In the genomic region with DNA sequence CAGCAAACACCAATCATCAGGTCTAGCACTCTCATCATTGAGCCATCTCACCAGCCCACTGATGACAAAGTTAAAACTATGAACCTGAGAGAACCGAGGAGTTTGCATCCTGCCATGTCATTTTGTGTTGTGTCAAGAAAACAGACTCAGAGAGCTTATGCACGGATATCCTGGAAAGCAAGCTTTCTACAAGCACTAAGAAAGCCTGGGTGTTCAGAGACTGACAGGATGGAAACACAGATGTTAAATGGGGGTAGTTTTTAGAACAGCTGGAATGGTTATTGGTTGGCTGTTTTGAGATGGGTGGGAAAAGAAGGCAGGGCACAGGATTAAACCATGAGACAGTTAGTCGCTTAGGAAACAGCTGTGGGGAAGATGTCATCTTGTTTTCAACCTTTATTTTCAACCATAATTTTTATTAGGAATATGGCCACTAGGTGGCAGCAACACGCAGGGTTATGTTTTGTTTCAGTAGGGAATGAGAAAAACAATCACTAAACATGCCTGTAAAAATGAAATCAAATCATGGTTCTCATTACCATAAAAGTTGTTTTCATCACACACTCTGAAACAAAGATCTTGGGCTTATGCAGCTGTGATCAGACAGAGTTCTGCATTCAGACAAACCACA, we compare ENCODE assay signal across 9 mouse cellular contexts. TPM values are rescaled to one million over a fixed set of nuclear protein-coding genes. Genes with fewer than 3 reads are reported as not detected.
A peak's percentile ranks its signal among the peaks of the same experiment; 100 is the strongest.
DNase-seq lines count a peak whose midpoint lies in the region; ATAC-seq lines count a peak whose summit lies in the region.
"Had no signal": no experiment of that assay in that cellular context is flagged by ENCODE, and none has a peak within 500 bp of the region (broad histone marks: within the 10 kb centered on the region; RNA-seq: fewer than 3 reads in every experiment).

No protein-coding gene starts in this region.

- H3K4me1 ChIP-seq in hindbrain, embryonic 10.5 days (replicated peaks) = no peaks in the 10 kb centered on the region
- H3K4me1 ChIP-seq in hindbrain, embryonic 12.5 days = no peaks in the 10 kb centered on the region
- H3K4me1 ChIP-seq in embryonic facial prominence, embryonic 11.5 days (ENCODE audit: control insufficient read depth, insufficient read depth, low read length) = no peaks in the 10 kb centered on the region
- H3K4me1 ChIP-seq: limb, embryonic 15.5 days had no signal

- no peaks in the 10 kb centered on the region for H3K27me3 ChIP-seq in hindbrain, embryonic 10.5 days (ENCODE audit: insufficient read depth, poor library complexity, severe bottlenecking)
- no peaks in the 10 kb centered on the region for H3K27me3 ChIP-seq in hindbrain, embryonic 12.5 days
- no peaks in the 10 kb centered on the region for H3K27me3 ChIP-seq in embryonic facial prominence, embryonic 11.5 days (ENCODE audit: control insufficient read depth, insufficient read depth, low read length)
- H3K27me3 ChIP-seq: limb, embryonic 15.5 days had no signal

- H3K27ac ChIP-seq in hindbrain, embryonic 10.5 days = no peak overlapping the region
- H3K27ac ChIP-seq in hindbrain, embryonic 12.5 days = no peak overlapping the region
- H3K27ac ChIP-seq in embryonic facial prominence, embryonic 11.5 days (replicated peaks; ENCODE audit: low read depth, low read length) = no peak overlapping the region
- H3K27ac ChIP-seq: limb, embryonic 15.5 days had no signal

- H3K36me3 ChIP-seq in hindbrain, embryonic 10.5 days = no peaks in the 10 kb centered on the region
- H3K36me3 ChIP-seq in hindbrain, embryonic 12.5 days = no peaks in the 10 kb centered on the region
- no peaks in the 10 kb centered on the region for H3K36me3 ChIP-seq in embryonic facial prominence, embryonic 11.5 days (replicated peaks; ENCODE audit: control insufficient read depth, insufficient read depth, low read depth, low read length)
- H3K36me3 ChIP-seq: limb, embryonic 15.5 days had no signal

- H3K9me3 ChIP-seq in hindbrain, embryonic 10.5 days = no peaks in the 10 kb centered on the region
- no peaks in the 10 kb centered on the region for H3K9me3 ChIP-seq in hindbrain, embryonic 12.5 days (replicated peaks)
- no peaks in the 10 kb centered on the region for H3K9me3 ChIP-seq in embryonic facial prominence, embryonic 11.5 days (replicated peaks; ENCODE audit: control insufficient read depth, low read length)
- H3K9me3 ChIP-seq: limb, embryonic 15.5 days had no signal

- DNase-seq in hindbrain, embryonic 10.5 days (ENCODE audit: low spot score) = peak; percentile 27
- DNase-seq in adrenal gland, postnatal 25 days = peak; percentile 24
- peak; percentile 82 for DNase-seq in embryonic facial prominence, embryonic 11.5 days (ENCODE audit: low spot score)
- DNase-seq in kidney, postnatal 4 days = peak; percentile 64 to 66
- DNase-seq in lung, postnatal 25 days (ENCODE audit: low spot score) = peak; percentile 63
- peak; percentile 28 to 61 for DNase-seq in spleen, postnatal 36 days (ENCODE audit: low spot score in 2 of 2)

- H3K9ac ChIP-seq in hindbrain, embryonic 12.5 days = no peak overlapping the region
- H3K9ac ChIP-seq in embryonic facial prominence, embryonic 11.5 days (replicated peaks; ENCODE audit: low read length) = no peak overlapping the region
- H3K9ac ChIP-seq: limb, embryonic 15.5 days had no signal

- no peak overlapping the region for H3K4me3 ChIP-seq in hindbrain, embryonic 10.5 days
- no peak overlapping the region for H3K4me3 ChIP-seq in hindbrain, embryonic 12.5 days
- no peak overlapping the region for H3K4me3 ChIP-seq in embryonic facial prominence, embryonic 11.5 days (ENCODE audit: low read depth, low read length)
- H3K4me3 ChIP-seq: limb, embryonic 15.5 days had no signal

- 37% methylated on average over 4 of the region's 4 CpGs for WGBS in hindbrain, embryonic 10.5 days
- WGBS in hindbrain, embryonic 12.5 days = 34% methylated on average over 4 of the region's 4 CpGs
- WGBS in embryonic facial prominence, embryonic 11.5 days = 36% methylated on average over 4 of the region's 4 CpGs

- no peak for ATAC-seq in hindbrain, embryonic 12.5 days (ENCODE audit: low FRiP score)
- ATAC-seq in CD4-positive, CD25-positive, alpha-beta regulatory T cell, adult 4 months = peak; percentile 69
- ATAC-seq in embryonic facial prominence, embryonic 11.5 days (replicated peaks; ENCODE audit: insufficient number of reproducible peaks, low FRiP score, low TSS enrichment, low read depth) = no peak

- H3K4me2 ChIP-seq in hindbrain, embryonic 12.5 days (replicated peaks) = no peak overlapping the region
- H3K4me2 ChIP-seq in embryonic facial prominence, embryonic 11.5 days (ENCODE audit: low read depth, low read length) = no peak overlapping the region
- H3K4me2 ChIP-seq: limb, embryonic 15.5 days had no signal

RNA-seq across cellular contexts. Expression of a gene that starts 18.3 kb away (rescaled TPM):
- polyA plus RNA-seq in hindbrain, embryonic 10.5 days (2016; fragmentation: Nextera tagmentation; extraction: Ambion mirVana) = 1.8 and 2.4 TPM in 2 replicates
- 2.6 and 2.8 TPM in 2 replicates for polyA plus RNA-seq in hindbrain, embryonic 12.5 days (2016; fragmentation: Nextera tagmentation; extraction: Ambion mirVana)
- 1 to 10 TPM; 5.6 to 7.3 TPM for polyA plus RNA-seq in CD4-positive, CD25-positive, alpha-beta regulatory T cell, adult 4 months (2017; shearing (Covaris generic))
- total RNA-seq in adrenal gland, postnatal 25 days (2021) = 1.2 and 1.5 TPM in 2 replicates
- 1.9 and 2.1 TPM in 2 replicates for polyA plus RNA-seq in embryonic facial prominence, embryonic 11.5 days (2014; fragmentation: Nextera tagmentation; extraction: Ambion mirVana)

RNA-seq across cellular contexts. Expression of a gene that starts 22.7 kb away (rescaled TPM):
- polyA plus RNA-seq in hindbrain, embryonic 10.5 days (2016; fragmentation: Nextera tagmentation; extraction: Ambion mirVana) = 1.9 and 8.9 TPM in 2 replicates
- 4.6 and 5.3 TPM in 2 replicates for polyA plus RNA-seq in hindbrain, embryonic 12.5 days (2016; fragmentation: Nextera tagmentation; extraction: Ambion mirVana)
- polyA plus RNA-seq in CD4-positive, CD25-positive, alpha-beta regulatory T cell, adult 4 months (2017; shearing (Covaris generic)) = 1 to 10 TPM in 1 of 2 experiments, not detected in 1; 2.4 TPM
- not detected in 2 replicates for total RNA-seq in adrenal gland, postnatal 25 days (2021)
- polyA plus RNA-seq in embryonic facial prominence, embryonic 11.5 days (2014; fragmentation: Nextera tagmentation; extraction: Ambion mirVana) = not detected in 2 replicates
- polyA plus RNA-seq: limb, embryonic 15.5 days had no signal

RNA-seq across cellular contexts. Expression of a gene that starts 31.9 kb away (rescaled TPM):
- polyA plus RNA-seq in hindbrain, embryonic 10.5 days (2016; fragmentation: Nextera tagmentation; extraction: Ambion mirVana) = 464 and 481 TPM in 2 replicates
- 442 and 470 TPM in 2 replicates for polyA plus RNA-seq in hindbrain, embryonic 12.5 days (2016; fragmentation: Nextera tagmentation; extraction: Ambion mirVana)
- polyA plus RNA-seq in CD4-positive, CD25-positive, alpha-beta regulatory T cell, adult 4 months (2017; shearing (Covaris generic)) = 100 to 1,000 TPM; 327 to 367 TPM
- total RNA-seq in adrenal gland, postnatal 25 days (2021) = 328 and 344 TPM in 2 replicates
- polyA plus RNA-seq in embryonic facial prominence, embryonic 11.5 days (2014; fragmentation: Nextera tagmentation; extraction: Ambion mirVana) = 561 and 575 TPM in 2 replicates

RNA-seq across cellular contexts. Expression of a gene that starts 32.6 kb away (rescaled TPM):
- polyA plus RNA-seq in hindbrain, embryonic 10.5 days (2016; fragmentation: Nextera tagmentation; extraction: Ambion mirVana) = 133 and 172 TPM in 2 replicates
- polyA plus RNA-seq in hindbrain, embryonic 12.5 days (2016; fragmentation: Nextera tagmentation; extraction: Ambion mirVana) = 87.2 and 101 TPM in 2 replicates
- polyA plus RNA-seq in CD4-positive, CD25-positive, alpha-beta regulatory T cell, adult 4 months (2017; shearing (Covaris generic)) = 10 to 100 TPM; 67.3 to 77.9 TPM
- total RNA-seq in adrenal gland, postnatal 25 days (2021) = 63.9 and 69.2 TPM in 2 replicates
- polyA plus RNA-seq in embryonic facial prominence, embryonic 11.5 days (2014; fragmentation: Nextera tagmentation; extraction: Ambion mirVana) = 117 and 127 TPM in 2 replicates

RNA-seq across cellular contexts. Expression of a gene that starts 40.8 kb away (rescaled TPM):
- polyA plus RNA-seq in hindbrain, embryonic 10.5 days (2016; fragmentation: Nextera tagmentation; extraction: Ambion mirVana) = not detected in 2 replicates
- not detected in 2 replicates for polyA plus RNA-seq in hindbrain, embryonic 12.5 days (2016; fragmentation: Nextera tagmentation; extraction: Ambion mirVana)
- 10 to 100 TPM in 1 of 2 experiments, 1 to 10 TPM in 1; 9.4 to 10.6 TPM for polyA plus RNA-seq in CD4-positive, CD25-positive, alpha-beta regulatory T cell, adult 4 months (2017; shearing (Covaris generic))
- not detected in 2 replicates for total RNA-seq in adrenal gland, postnatal 25 days (2021)
- 0.29 TPM in 1 of 2 replicates, not detected in the other for polyA plus RNA-seq in embryonic facial prominence, embryonic 11.5 days (2014; fragmentation: Nextera tagmentation; extraction: Ambion mirVana)

Comparison
In these comparisons a context has a peak if more than half of its experiments do, and no peak if none do; other contexts are left out.
1. DNase-seq: peak in every context shown above with its lines; median percentile 82 in embryonic facial prominence, embryonic 11.5 days; 65 in kidney, postnatal 4 days; 63 in lung, postnatal 25 days; 44 in spleen, postnatal 36 days; 27 in hindbrain, embryonic 10.5 days; 24 in adrenal gland, postnatal 25 days.